Mouse (Mus musculus) adrenal gland, adult (tissue): ENCODE results near the gene Hmga1.

Source experiments
- DNase-seq, 2 experiments: peaks; one replicate each; pipeline ENCODE4 v3.0.0; 2022 to 2023; ENCODE audit warnings: low spot score in 1 of 2; ENCODE audit not compliant: inconsistent age in 2 of 2

Gene Hmga1

DNA sequence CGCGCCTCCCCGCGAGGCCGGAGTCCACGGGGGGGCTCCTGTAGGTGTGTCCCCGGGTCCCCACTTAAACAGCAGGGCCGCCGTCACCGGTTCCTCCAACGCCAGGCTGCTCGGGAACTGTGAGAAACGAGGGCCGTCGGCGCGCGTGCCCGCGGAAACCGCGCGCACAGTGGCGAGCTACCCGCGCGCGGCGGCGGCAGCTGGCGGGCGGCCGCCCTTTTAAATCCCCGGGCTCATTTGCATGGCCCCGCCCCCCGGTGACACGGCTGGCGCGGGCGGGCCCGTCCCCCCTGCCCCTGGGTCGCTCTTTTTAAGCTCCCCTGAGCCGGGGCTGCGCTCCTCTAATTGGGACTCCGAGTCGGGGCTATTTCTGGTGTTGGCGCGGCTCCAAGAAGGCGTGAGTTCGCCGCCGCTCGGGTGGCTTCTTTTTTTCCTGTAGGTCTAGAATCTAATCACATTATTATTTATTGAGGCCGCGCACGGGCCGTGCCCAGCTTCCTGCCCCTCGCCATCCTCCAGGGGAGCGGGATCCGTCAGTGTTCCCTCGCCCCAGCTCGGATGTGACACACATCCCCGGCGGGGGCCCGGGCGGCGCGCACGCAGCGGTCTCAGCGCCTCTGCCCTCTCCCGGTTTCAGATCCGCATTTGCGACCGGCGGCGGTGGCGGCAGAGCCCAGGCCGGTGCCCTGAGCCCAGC, at the start of gene Hmga1:
Gene Hmga1, plus strand, starts transcription at position 183 of the 697 bp plus-strand sequence.
- peak; percentile 89 to 96 for DNase-seq

DNA sequence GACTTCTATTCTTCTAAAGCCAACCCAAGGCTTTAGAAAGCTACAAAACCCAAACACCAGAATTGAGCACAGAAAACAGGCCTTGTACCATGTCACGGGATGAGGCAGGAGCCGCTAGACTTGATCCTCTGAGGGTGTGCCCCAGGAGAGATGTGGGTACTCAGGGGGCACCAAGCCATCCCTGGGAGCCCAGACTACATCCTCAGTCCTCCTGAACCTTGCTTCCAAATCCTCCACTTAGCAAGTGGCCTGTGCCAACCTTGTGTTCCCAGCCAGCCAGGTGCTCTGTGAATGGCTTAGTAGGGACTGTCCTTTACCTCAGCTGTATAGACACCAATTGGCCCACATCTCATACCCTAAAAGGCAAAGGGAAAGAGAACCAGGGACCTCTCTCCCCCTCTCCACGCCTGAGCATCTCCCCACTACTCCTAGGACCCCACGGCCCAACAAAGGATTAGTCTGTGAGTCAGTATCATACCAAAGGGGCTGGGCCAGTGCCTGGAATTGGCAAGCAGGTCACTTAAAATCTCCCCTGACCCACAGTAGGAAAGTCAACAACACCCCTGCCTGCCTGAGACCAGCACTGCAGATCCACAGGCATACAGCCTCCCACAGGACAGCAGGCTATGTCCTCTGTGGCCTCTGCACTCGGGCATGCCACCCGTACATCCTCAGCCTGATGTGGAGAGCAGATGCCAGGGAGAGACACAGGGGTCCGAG, 49.3 kb upstream of the Hmga1 start:
- no peak for DNase-seq

DNA sequence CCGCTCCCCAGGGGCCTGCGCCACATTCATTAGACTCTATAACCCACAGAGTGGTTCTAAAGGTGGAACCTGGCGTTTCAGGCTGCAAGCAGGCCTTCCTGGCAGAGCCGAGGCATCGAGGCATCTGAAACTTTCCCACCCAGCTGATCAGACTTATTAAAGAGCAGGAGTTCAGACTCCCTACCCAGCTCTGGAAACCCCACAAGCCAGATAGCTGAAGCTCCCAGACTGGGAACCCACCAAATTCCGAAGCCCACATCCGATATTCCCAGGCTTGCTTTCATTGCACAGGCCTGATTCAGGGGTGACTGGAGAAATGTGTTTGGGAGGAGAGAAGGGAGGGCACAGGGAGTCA, 48.7 kb upstream of the Hmga1 start:
- no peak for DNase-seq

DNA sequence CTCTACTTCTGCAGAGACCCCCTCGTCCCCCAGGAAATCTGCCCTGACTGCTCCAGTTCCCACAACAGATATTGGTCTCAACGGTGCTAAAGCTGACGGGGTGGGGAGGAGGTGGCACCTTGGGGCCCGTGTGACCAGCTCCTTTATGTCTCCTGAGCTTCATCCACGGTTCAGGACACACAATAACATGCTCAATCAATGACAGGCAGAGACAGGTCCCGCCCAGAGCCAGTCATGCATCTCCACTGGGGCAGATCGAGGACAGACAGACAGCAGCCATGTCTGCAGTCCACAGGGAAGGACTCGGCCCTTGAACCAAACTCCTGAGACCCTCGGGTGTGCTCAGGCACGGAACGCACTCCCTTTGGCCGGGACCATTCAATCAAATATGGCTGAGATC, 48.3 kb upstream of the Hmga1 start:
- no peak for DNase-seq

DNA sequence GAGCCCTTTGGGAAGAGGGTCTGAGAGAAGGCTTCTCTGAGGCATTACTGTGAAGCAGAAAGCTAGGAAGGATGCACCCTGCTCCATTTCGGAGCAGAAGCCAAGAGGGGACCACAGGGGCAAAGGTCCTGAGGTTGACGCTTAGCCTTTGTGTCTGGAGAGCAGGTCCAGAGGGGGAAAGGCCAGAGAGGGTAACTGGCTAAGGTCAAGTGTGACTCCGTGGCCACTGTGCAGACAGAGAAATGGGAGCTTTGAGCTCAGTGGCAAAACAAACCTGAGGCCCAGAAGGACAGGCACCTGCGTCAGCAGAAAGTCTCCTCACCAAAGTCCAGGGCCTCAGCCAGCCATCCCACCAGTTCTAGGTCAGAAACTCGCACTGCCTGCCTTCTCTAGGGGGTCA, 47.8 kb upstream of the Hmga1 start:
- DNase-seq, result no peak

DNA sequence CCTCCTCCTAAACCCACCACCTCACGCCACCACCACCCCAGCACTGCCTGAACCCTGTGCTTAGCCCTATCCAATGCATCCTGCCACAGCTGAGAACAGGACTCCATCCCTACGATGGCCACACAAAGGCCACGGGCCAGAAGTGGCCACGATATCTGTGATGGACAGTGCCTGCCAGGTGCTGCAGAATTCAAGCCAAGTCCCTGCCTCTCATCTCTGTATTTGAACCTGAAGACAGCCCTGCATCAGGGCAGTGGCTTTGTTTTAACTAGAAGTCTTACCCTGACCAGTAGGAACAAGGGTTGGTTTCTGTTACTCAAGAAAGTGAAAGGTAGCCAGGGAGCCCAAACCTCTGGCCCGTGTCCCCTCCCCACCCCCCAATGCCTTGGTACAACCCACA, 47.2 kb upstream of the Hmga1 start:
- no peak for DNase-seq

DNA sequence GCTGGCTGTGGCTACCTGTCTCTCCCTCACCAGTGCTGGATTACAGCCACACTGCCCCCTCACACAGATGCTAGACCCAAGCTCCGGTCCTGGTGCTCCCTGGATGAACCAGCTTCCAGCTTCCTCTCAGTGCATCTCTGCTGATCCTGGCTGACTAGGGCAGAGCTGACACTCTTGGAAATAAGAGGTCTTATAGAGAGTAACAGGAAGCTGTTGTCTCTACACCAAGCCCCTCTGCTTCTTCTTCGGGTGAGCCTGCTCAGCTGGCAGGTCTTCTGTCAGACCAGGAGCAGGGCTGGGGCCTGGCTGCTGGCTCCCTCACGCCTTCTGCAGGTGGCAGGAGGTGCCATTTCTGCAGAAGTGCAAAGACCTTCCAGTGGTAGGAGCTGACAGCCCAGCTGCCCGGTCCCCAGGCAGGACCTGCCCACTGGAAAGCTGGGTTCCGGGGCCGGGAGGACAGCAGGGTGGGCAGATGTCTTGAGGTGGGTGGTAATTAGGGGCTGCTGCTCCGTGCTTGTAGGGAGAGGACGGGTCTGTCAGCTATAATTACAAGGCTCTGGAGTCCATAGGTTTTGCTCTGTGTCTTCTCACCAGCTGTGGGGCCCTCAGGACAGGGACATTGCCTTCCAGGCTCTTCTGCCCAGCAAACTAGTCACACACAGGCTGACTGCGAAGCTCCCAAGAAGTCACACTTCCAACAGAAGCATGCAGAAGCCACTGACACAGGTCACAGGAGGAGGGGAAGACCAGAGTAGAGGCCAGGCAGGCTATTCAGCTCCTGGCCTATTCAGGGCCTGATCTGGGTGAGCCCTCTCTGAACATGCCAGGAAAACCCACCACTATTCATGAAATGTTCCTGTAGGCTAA, 45.8 kb upstream of the Hmga1 start:
- no peak for DNase-seq

DNA sequence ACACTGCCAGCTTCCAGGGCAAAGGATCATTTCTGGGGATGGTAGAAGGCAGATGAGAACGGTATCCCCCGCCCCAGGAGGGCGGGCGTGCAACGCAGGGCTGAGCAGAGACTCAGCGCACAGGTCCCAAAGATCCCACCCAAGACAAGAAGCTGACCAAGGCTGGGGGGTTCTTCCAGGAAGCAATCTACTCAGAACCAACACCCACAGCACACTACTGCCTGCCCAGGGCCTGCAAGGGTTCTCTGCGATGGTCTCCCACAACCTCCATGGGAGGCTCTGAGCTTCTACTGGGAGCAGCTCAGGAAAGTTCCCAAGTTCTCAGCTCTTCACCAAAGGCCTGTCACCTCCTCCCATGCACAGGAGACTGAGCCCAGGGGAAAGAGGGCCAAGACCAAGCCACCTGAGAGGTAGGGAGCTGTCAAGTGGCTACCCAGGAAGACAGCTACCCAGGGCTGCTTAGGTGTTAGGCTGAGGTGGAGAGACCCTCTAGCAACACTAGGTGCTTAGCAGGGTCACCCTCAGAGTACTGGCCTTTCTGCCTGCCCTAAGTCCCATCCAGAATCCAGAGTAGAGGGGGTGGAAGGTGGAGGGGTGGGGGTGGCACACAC, 45.1 kb upstream of the Hmga1 start:
- DNase-seq, result no peak

DNA sequence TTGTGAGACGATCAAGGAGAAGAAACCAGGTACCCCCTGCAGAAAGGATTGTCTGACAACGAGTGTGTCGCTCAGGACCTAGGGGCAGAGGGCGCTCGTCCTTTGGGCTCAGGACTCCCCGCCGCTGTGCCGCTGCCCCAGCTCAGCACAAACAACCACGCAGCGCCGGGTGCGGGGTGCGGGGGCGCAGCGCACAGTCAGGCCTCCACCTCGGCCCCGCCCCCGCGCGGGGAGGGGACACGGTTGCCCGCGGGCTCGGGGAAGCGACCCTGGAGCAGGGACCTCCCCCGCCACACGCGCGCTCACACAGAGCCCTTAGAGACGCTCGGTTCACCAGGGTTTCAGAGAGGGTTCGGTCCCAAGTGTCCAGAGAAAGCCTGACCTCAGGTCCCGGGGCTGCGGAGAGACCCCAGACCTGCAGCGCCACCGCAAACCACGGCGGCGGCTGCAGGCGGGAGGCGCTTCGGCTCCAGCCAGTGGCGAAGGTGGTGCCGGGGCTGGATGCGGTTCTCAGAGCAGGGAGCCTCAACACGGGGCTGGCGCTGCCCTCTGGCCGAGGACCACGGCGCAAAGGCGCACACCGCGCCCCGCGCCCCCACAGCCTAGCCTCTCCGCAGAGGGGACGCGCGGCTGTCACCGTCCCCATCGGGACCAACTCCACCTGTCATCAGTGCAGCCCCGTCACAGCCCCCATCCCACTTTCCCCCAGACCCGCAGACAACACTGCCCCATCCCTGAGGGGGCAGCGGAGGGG, 44.3 kb upstream of the Hmga1 start:
- peak in 1 of 2 experiments; percentile 42 for DNase-seq

DNA sequence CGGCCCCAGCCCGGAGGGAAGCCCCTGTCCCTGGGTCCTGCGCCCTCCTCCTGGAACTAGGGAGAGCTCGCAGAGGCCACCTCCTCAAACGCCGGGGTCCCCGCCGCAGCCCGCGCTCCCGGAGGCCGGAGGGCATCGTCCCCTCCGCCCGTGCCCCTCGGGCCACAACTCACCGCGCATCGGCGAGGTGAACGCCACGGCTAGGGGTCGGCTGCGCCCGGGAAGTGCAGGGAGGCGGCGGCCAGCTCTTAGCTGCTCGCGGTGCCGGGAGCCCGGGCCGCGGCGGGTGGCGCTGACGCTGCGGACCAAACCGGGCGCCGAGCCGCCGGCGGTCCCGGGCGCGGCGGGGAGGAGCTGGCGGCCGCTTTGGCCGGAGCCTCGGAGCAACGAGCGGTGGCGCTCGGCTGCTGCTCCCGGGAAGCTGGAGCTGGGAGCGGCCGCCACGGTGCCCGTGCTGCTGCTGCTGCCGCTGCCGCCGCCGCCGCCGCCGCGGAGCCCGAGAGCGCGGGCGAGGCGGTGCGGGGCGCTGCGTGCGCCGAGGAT, 43.6 kb upstream of the Hmga1 start:
- DNase-seq, result peak in 1 of 2 experiments; percentile 67

DNA sequence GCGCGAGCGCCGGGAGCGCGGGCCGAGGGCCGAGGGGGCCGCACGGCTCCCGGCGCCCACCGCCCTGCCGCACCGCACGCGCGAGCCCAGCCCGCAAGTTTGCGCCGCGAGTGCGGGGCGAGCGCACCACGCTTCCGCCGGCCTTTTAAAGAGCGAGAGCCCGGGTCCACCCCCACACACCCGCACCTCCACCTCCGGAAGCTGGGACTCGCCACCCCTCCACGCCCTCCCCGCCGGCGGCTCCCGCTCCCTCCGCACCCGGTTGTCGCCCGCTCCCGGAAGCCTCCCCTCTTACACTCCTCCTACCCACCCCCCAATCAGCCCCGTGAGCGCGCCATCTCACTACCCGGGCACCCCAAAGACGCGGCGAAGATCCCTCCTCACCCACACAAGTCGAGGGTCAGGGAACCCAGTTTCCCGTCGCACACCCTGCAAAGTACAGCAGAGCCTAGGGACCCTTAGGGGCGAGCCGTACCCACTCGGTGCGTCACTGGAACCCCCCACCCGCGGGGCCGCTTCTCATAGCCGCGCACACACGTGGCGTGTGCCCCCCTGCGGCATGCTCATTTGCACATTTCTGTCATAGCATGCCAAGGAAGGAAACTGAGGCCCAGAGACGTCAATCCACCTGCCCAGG, 42.9 kb upstream of the Hmga1 start:
- no peak for DNase-seq

DNA sequence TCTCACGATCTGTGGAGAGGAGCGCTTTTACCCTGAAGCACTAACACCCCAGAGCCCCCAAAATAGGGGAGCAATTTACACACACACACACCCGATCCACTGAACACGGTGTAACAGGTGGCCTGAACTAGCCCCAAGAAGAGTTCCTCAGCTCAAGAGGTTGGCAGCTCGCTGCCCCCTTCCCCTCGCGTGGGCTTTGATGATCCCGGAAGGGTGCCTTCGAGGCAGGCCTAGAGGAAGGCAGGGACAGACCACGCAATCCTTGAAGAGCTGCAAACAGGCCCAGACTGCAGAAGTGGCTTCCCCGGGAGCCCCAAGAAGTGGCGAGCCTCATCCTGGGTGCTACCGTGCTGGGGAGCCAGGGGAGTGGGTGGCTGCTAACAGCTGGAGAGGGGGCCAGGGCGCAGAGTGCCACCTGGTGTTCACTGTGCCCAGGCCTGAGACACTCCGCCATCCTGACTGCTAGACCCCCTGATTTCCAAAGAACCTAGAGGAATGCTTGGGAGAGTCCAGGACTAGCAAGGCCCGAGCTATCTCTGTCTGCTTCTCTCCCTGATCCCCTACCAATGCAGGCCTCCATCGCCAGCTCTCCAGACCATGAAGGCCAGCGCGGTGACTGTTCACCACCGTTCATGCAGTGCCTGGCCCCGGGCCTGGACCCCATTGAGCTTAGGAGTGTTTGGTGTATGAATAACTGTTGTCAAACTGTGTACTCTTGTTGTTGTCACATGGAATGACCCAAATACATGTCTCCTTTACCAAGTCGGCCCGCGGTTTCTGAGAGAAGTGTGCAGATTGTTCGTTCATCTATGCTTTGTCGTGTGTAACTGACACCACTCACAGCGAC, 42.2 kb upstream of the Hmga1 start:
- DNase-seq, result no peak

DNA sequence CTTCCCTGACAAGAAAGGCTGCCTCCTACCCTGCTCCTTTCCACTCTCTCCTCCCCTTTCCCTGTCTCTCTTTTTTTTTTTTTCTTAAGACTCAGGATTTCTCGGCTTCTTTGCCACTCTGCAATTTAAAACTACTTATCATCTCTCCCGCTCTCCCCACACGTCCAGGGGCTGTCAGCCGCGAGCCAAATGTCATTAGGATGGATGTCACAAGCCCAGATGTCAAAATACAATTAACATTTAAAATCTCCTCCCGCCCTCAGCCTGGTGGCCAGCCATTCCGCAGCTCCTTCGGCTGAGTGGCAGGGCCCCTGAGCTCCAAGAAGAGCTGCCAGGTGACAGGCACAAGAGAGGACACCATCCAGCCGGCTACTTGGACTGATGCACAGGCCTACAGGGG, 38.0 kb upstream of the Hmga1 start:
- no peak for DNase-seq

DNA sequence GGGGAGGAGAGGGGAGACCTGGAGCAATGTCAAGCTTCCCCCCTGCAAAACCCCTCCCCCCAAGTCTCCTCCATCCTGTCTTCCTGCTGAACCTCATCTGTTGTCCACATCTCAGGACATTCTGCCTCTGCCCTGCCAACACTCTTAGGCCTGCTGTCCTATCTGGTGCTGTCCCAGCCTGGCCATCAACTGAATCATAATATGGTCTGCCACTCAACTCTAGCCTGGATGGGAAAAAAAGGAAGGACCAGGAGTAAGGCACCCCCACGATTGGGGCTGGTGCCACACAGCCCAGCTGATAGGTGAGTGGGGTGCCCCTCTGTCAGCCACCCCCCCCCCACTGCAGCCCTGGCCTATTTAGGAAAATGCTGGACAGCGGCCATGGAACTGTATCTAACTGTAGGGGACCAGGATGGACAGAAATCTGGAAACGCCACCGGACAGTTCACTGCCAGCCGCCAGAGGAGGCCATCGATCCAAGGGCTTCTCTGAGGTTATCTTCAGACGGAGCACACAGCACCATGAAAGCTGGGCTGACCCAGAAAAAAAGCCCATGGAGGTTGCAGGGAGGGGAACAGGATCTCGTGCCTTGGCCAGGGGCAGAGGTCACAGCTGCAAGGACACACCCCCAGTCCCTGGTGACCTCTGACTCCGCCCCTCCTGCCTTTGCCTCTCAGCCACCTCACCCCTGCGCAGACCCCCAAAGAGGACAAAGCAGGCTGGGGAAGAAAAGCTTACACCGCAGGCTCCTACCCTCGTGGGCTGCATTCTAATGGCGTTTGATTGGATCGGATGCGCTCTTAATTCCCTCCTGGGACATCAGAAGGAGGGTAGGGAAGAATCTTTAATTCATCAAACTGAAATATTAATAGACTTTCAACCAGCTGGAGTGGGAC, 37.3 kb upstream of the Hmga1 start:
- no peak for DNase-seq

DNA sequence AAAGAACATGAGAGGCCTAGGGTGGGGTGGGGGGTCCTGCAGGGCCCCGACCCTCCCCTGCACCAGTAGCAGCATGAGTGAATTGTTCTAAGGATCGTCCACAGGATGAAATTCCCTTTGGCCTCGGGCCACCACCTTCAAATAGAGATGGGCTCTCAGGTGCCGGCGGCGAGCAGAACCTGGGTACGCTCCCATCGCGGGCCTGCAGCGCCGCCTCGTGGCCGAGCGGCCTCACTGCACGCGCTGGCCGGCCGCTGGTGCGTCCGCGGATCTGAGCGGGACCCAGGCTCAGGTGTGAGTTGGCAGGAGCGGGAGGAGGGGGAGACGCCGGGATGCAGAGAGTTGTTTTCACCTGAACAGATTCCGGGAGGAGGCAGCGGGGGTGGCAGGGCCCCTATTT, 35.7 kb upstream of the Hmga1 start:
- DNase-seq, result peak; percentile 57 to 78

DNA sequence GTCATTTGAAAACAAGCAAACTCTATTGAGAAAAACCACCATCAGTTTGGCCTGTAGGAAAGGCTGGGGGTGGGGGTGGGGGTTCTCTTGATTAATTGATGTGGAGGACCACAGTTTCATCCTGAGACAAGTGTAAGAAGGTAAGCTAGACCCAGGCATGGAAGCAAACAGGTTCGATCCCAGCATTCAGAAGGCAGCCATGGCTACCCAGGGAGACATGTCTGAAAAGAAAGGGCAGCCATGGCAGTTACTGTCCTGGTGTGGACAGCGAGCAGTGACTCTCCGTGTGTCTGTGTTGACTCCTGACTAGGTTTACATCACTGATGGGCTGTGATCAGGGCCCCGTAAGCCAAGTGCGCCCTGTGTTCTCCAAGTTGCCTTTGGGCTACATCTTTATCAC, 35.0 kb upstream of the Hmga1 start, which contains the start of gene Grm4:
Gene Grm4, minus strand, starts transcription at position 101 of the 400 bp plus-strand sequence.
- no peak for DNase-seq

DNA sequence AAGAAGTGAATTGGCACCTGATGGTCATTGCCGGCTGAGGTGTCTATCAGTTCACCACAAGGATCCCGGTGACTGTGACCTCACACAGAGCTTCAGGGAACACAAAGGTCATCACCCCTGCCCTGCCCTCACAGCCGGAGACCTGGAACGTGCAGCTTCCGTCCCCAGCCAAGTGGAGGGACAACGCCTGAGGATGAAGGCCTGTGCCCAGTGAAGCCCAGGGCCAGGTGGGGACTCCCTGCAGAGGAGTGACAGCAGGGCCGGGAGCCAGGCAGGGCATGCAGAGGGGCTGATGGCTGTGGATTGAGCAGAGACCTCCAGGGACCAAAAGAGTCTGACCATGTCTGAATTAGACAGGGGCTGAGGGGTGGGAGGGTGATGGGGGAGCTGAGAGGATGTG, 33.2 kb upstream of the Hmga1 start:
- DNase-seq, result no peak

DNA sequence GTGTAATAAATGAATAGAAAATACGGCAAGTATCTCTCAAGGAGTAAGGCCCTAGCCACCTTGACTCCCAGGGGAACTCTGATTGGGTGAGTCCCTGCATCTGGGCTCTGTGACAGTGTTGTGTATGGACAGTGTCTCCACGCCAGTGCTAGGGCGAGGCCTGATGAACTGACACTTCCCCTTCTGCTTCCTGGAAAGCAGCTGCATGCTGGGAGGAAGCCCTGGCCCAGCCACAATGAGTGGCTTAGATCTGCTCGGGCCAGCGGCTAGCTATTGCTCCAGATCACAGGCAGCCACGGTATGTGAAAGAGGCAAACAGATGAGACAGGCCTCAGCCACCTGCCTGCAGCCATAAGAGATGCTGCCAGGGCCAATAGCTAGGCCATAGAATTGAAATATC, 29.1 kb upstream of the Hmga1 start:
- no peak for DNase-seq
